Mouse (Mus musculus) spleen, adult 2 months (tissue): ENCODE data around the gene Scube1.

Source experiments
- CTCF ChIP-seq: fragments of 200-500 bp; IDR thresholded peaks from 2 replicates; pipeline ENCODE4 v1.5.1; 2011; ENCODE audit warnings: mild to moderate bottlenecking, inconsistent platforms; ENCODE audit not compliant: insufficient read depth, insufficient read length, insufficient replicate concordance; ENCODE audit errors: extremely low read depth
- POLR2A ChIP-seq: fragments of 200-500 bp; IDR thresholded peaks from 2 replicates; pipeline ENCODE4 v1.6.1; 2011; ENCODE audit warnings: low read depth, low read length, inconsistent platforms

- TF ChIP-seq CTCF (no peak), POLR2A (peak; percentile 59)
Observed at GRCm38 (mm10) chr15:83555161-83555974, 169.5 kb downstream of the Scube1 start.
